Mouse (Mus musculus) lung, embryonic 14.5 days (tissue): ENCODE results near the gene Psg18. TPM values are rescaled to one million over a fixed set of nuclear protein-coding genes. Genes with fewer than 3 reads are reported as not detected.
"Not testable (repeated sequence)": the region's sequence is repeated elsewhere in the genome, so short reads cannot be mapped to it uniquely, and the experiment has no call there.

Experiments
- ATAC-seq: fragments of 200-750 bp; cut with Nextera tagmentation; 2 replicates; pipeline ENCODE4 v1.8.0; 2017; ENCODE audit warnings: mild to moderate bottlenecking, moderate TSS enrichment, moderate library complexity; ENCODE audit not compliant: insufficient read depth
- DNase-seq: peaks from one replicate; pipeline ENCODE4 v3.0.0-alpha.2; 2015
- H3K27ac ChIP-seq: fragments of 300-500 bp; sonication (generic); 2 replicates; pipeline ENCODE4 v1.5.1; 2014; ENCODE audit warnings: low read depth, mild to moderate bottlenecking, moderate library complexity
- H3K27me3 ChIP-seq: fragments of 300-500 bp; sonication (generic); 2 replicates; pipeline ENCODE4 v1.6.1; 2014; ENCODE audit warnings: low read length, control low read depth; ENCODE audit not compliant: insufficient read depth
- H3K36me3 ChIP-seq: fragments of 300-500 bp; sonication (generic); 2 replicates; pipeline ENCODE4 v1.6.1; 2014; ENCODE audit warnings: control low read depth; ENCODE audit not compliant: insufficient read depth
- H3K4me1 ChIP-seq: fragments of 300-500 bp; sonication (generic); 2 replicates; pipeline ENCODE4 v1.6.1; 2014; ENCODE audit warnings: antibody characterized with exemption, control low read depth; ENCODE audit not compliant: insufficient read depth
- H3K4me2 ChIP-seq: fragments of 300-500 bp; sonication (generic); 2 replicates; pipeline ENCODE4 v1.6.1; 2014; ENCODE audit warnings: mild to moderate bottlenecking
- H3K4me3 ChIP-seq: fragments of 300-500 bp; sonication (generic); 2 replicates; pipeline ENCODE4 v1.5.1; 2014; ENCODE audit warnings: low read depth, low read length
- H3K9ac ChIP-seq: fragments of 300-500 bp; sonication (generic); 2 replicates; pipeline ENCODE4 v1.6.1; 2014
- H3K9me3 ChIP-seq: fragments of 300-500 bp; sonication (generic); 2 replicates; pipeline ENCODE4 v1.6.1; 2016; ENCODE audit warnings: low read depth, low read length, control low read depth
- CTCF ChIP-seq: IDR thresholded peaks from 2 replicates; pipeline ENCODE4 v1.5.1; 2016; ENCODE audit warnings: antibody characterized with exemption, low read depth
- WGBS: fragments of 180-500 bp; shearing (Covaris S2); extraction: QIAGEN DNeasy Blood & Tissue Kit; methylation state at CpG from one replicate; pipeline ENCODE4 v1.1.7; 2014; 5-methylcytosine and 5-hydroxymethylcytosine counted together
- polyA plus RNA-seq: library from polyadenylated mRNA; unstranded; fragments of >200 nt; fragmentation: Nextera tagmentation; extraction: Ambion mirVana; gene quantifications from 2 replicates; pipeline ENCODE4 v1.2.1, GENCODE M21; 2014

Gene Psg18
- polyA plus RNA-seq: not detected in 2 replicates

GRCm38 (mm10) chr7:18354909-18355308 lies at the start of gene Psg18:
TSS of gene Psg18 (minus strand) at chr7:18355009.
- not testable (repeated sequence) for H3K4me2 ChIP-seq, DNase-seq, H3K4me1 ChIP-seq, H3K27ac ChIP-seq, H3K9me3 ChIP-seq, H3K36me3 ChIP-seq, H3K4me3 ChIP-seq, H3K9ac ChIP-seq, H3K27me3 ChIP-seq, ATAC-seq
- 63% methylated on average over 3 of the region's 3 CpGs for WGBS

- H3K27me3 ChIP-seq: no peaks in the 10 kb centered on the region
- H3K4me3 ChIP-seq: no peak overlapping the region
- DNase-seq: no peak
- no peak for TF ChIP-seq CTCF
- 37% methylated on average over 10 of the region's 11 CpGs for WGBS
- ATAC-seq: no peak
- H3K4me2 ChIP-seq: no peak overlapping the region
- no peaks in the 10 kb centered on the region for H3K36me3 ChIP-seq
- peaks cover 10% of the 10 kb centered on the region for H3K9me3 ChIP-seq
- H3K27ac ChIP-seq: no peak overlapping the region
- H3K9ac ChIP-seq: no peak overlapping the region
- H3K4me1 ChIP-seq: no peaks in the 10 kb centered on the region
Observed at GRCm38 (mm10) chr7:18403407-18403806, 48.6 kb upstream of the Psg18 start.

- no peak for DNase-seq
- Histone ChIP-seq H3K4me1 (no peaks in the 10 kb centered on the region), H3K4me3 (no peak overlapping the region), H3K27ac (no peak overlapping the region), H3K36me3 (no peaks in the 10 kb centered on the region), H3K9ac (no peak overlapping the region), H3K27me3 (no peaks in the 10 kb centered on the region), H3K4me2 (no peak overlapping the region), H3K9me3 (peaks cover 10% of the 10 kb centered on the region)
- TF ChIP-seq CTCF: no peak
- WGBS: 44% methylated on average over 35 of the region's 35 CpGs
- ATAC-seq: no peak
Observed at GRCm38 (mm10) chr7:18402527-18403237, 47.9 kb upstream of the Psg18 start.

- 55% methylated on average over 4 of the region's 4 CpGs for WGBS
- H3K9ac ChIP-seq, H3K4me2 ChIP-seq, H3K27ac ChIP-seq, H3K9me3 ChIP-seq, ATAC-seq, H3K36me3 ChIP-seq, H3K4me3 ChIP-seq, DNase-seq, H3K4me1 ChIP-seq, H3K27me3 ChIP-seq: not testable (repeated sequence)
Observed at GRCm38 (mm10) chr7:18391483-18391882, 36.7 kb upstream of the Psg18 start.

- Histone ChIP-seq H3K4me2 (no peak overlapping the region), H3K4me1 (no peaks in the 10 kb centered on the region), H3K36me3 (no peaks in the 10 kb centered on the region), H3K27ac (no peak overlapping the region), H3K27me3 (no peaks in the 10 kb centered on the region), H3K9me3 (peaks cover 6% of the 10 kb centered on the region; the same call in 1 of the 2 replicates), H3K9ac (no peak overlapping the region), H3K4me3 (no peak overlapping the region)
- no peak for TF ChIP-seq CTCF
- ATAC-seq: no peak
- DNase-seq: no peak
- WGBS: 48% methylated on average over 2 of the region's 2 CpGs
Observed at GRCm38 (mm10) chr7:18378295-18378694, 23.5 kb upstream of the Psg18 start.

- not testable (repeated sequence) for ATAC-seq, H3K4me1 ChIP-seq, H3K9me3 ChIP-seq, H3K4me2 ChIP-seq, H3K27me3 ChIP-seq, H3K27ac ChIP-seq, H3K36me3 ChIP-seq, H3K4me3 ChIP-seq, H3K9ac ChIP-seq, DNase-seq
- WGBS: 69% methylated on average over 6 of the region's 6 CpGs
Observed at GRCm38 (mm10) chr7:18335411-18335810, 19.4 kb downstream of the Psg18 start.

Other genes starting within 250 kb of the Psg18 start
- not detected in 2 replicates for gene Igfl3, start 178.5 kb downstream of the Psg18 start, polyA plus RNA-seq
- gene Mill1, start 109.7 kb downstream of the Psg18 start, polyA plus RNA-seq: not detected in 2 replicates
- gene Psg28, start 77.0 kb upstream of the Psg18 start, polyA plus RNA-seq: not detected in 2 replicates
- gene Psg26, start 129.2 kb upstream of the Psg18 start, polyA plus RNA-seq: not detected in 2 replicates
- gene Psg25, start 177.3 kb upstream of the Psg18 start, polyA plus RNA-seq: not detected in 2 replicates
- not detected in 2 replicates for gene Psg27, start 212.3 kb upstream of the Psg18 start, polyA plus RNA-seq